Mouse (Mus musculus): ENCODE measurements around the gene Map3k10. TPM values are rescaled to one million over a fixed set of nuclear protein-coding genes. Genes with fewer than 3 reads are reported as not detected.
"Not testable (repeated sequence)": the region's sequence is repeated elsewhere in the genome, so short reads cannot be mapped to it uniquely, and the experiment has no call there.

The Map3k10 gene
- total and polyA plus RNA-seq, 3 experiments: 7.8 to 16.7 (median 8.2) TPM

- no peak overlapping the region for H3K4me2 ChIP-seq (ENCODE audit: insufficient read depth, low read depth, poor library complexity, severe bottlenecking)
- no peaks in the 10 kb centered on the region for H3K4me1 ChIP-seq (ENCODE audit: control insufficient read depth in 1 of 2, insufficient read depth in 2 of 2)
- no peak overlapping the region for H3K4me3 ChIP-seq (replicated peaks in 1 of 3; ENCODE audit: low read depth in 2 of 3, low read length in 2 of 3, poor library complexity in 1 of 3)
- no peaks in the 10 kb centered on the region for H3K27me3 ChIP-seq (replicated peaks)
- no peak overlapping the region for H3K9ac ChIP-seq (ENCODE audit: insufficient read depth, low read depth)
- no peak for TF ChIP-seq HCFC1 (IDR thresholded peaks at IDR 0.05; ENCODE audit: low read depth, low read length)
- TF ChIP-seq EP300 (IDR thresholded peaks at IDR 0.05; ENCODE audit: low read length): no peak
- no peak for TF ChIP-seq PAX5 (IDR thresholded peaks at IDR 0.05; ENCODE audit: low read length)
- no peak for TF ChIP-seq ELF1 (IDR thresholded peaks at IDR 0.05; ENCODE audit: low read depth, low read length)
- TF ChIP-seq TBP (conservative IDR thresholded peaks at IDR 0.05; ENCODE audit: low read depth, low read length): no peak
- TF ChIP-seq ZNF384 (IDR thresholded peaks at IDR 0.05; ENCODE audit: low read depth, low read length): no peak
- TF ChIP-seq UBTF (IDR thresholded peaks at IDR 0.05; ENCODE audit: low read depth, low read length): no peak
- no peak for TF ChIP-seq POLR2AphosphoS2 (IDR thresholded peaks at IDR 0.05; ENCODE audit: low read depth, low read length)
- TF ChIP-seq GABPA (IDR thresholded peaks at IDR 0.05; ENCODE audit: insufficient replicate concordance, low read depth, low read length): no peak
- H3K79me2 ChIP-seq (replicated peaks; ENCODE audit: control insufficient read depth, extremely low read depth, insufficient read depth, poor library complexity, severe bottlenecking): no peaks in the 10 kb centered on the region
- peaks cover 74 to 89% of the 10 kb centered on the region in 2 experiments for H3K36me3 ChIP-seq (replicated peaks in 1 of 2; ENCODE audit: control insufficient read depth in 1 of 2, insufficient read depth in 1 of 2, low read length in 1 of 2)
- no peak overlapping the region for H3K27ac ChIP-seq (ENCODE audit: insufficient read depth, low read depth)
- in situ Hi-C loops (cut with MboI; ENCODE audit: low pct_ligation_motif_present, low pct_unique_long_range_greater_than_20kb, low sequenced_read_pairs) (no loop called here), dilution Hi-C loops (cut with MboI; ENCODE audit: extremely low pct_ligation_motif_present, extremely low pct_unique_long_range_greater_than_20kb, low sequenced_read_pairs) (no loop called here)
- H3K9me3 ChIP-seq (replicated peaks; ENCODE audit: low read length): no peaks in the 10 kb centered on the region
- DNase-seq (ENCODE audit: extremely low read depth): no peak
Measured at GRCm38 (mm10) chr7:27631439-27631838, 43.0 kb downstream of the Map3k10 start.

- in situ Hi-C loops (cut with MboI; ENCODE audit: low pct_ligation_motif_present, low pct_unique_long_range_greater_than_20kb, low sequenced_read_pairs): not testable (repeated sequence)
Measured at GRCm38 (mm10) chr7:27628816-27629215, 45.6 kb downstream of the Map3k10 start.

DNA sequence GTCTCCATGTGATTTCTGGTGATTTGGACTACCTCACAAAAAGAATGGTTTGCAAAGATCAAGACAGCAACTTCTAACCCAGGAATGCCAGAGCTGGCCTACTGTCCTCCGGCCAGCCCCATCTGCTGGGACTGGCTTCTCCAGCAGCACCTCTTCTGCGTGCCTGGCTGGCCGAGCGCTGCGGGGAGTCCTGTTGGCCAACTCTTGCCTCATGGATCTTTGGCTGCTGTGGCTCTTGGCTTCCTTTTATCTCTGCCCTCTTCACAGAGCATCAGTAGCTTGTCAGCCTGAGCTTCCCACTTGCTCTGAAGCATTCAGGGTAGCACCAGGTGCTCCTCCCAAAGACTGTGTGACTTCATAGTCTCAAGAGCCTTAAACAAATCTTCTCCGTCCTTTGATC lies 46.2 kb downstream of the Map3k10 start:
- no peak for DNase-seq (ENCODE audit: extremely low read depth)
- dilution Hi-C loops (cut with MboI; ENCODE audit: extremely low pct_ligation_motif_present, extremely low pct_unique_long_range_greater_than_20kb, low sequenced_read_pairs) (no loop called here), in situ Hi-C loops (cut with MboI; ENCODE audit: low pct_ligation_motif_present, low pct_unique_long_range_greater_than_20kb, low sequenced_read_pairs) (no loop called here)
- Histone ChIP-seq H3K9me3 (replicated peaks; ENCODE audit: low read length) (no peaks in the 10 kb centered on the region), H3K36me3 (replicated peaks in 1 of 2; ENCODE audit: control insufficient read depth in 1 of 2, insufficient read depth in 1 of 2, low read length in 1 of 2) (peaks cover 57 to 94% of the 10 kb centered on the region in 2 experiments), H3K4me3 (replicated peaks in 1 of 3; ENCODE audit: low read depth in 2 of 3, low read length in 2 of 3, poor library complexity in 1 of 3) (no peak overlapping the region), H3K4me1 (ENCODE audit: control insufficient read depth in 1 of 2, insufficient read depth in 2 of 2) (no peaks in the 10 kb centered on the region), H3K9ac (ENCODE audit: insufficient read depth, low read depth) (no peak overlapping the region), H3K27me3 (replicated peaks) (no peaks in the 10 kb centered on the region), H3K27ac (ENCODE audit: insufficient read depth, low read depth) (no peak overlapping the region), H3K4me2 (ENCODE audit: insufficient read depth, low read depth, poor library complexity, severe bottlenecking) (no peak overlapping the region), H3K79me2 (replicated peaks; ENCODE audit: control insufficient read depth, extremely low read depth, insufficient read depth, poor library complexity, severe bottlenecking) (no peaks in the 10 kb centered on the region)
- TF ChIP-seq NELFE (IDR thresholded peaks at IDR 0.05; ENCODE audit: low read depth, low read length) (no peak), MAZ (IDR thresholded peaks at IDR 0.05; ENCODE audit: low read depth, low read length) (no peak), TBP (conservative IDR thresholded peaks at IDR 0.05; ENCODE audit: low read depth, low read length) (no peak), CTCF (conservative IDR thresholded peaks at IDR 0.05 in 1 of 2, IDR thresholded peaks at IDR 0.05 in 1 of 2; ENCODE audit: low read depth in 2 of 2, low read length in 2 of 2) (no peak), MYC (IDR thresholded peaks at IDR 0.05; ENCODE audit: low read depth, low read length) (no peak), ELF1 (IDR thresholded peaks at IDR 0.05; ENCODE audit: low read depth, low read length) (no peak)

More at GRCm38 (mm10) chr7:27628816-27629215, 45.6 kb downstream of the Map3k10 start:
- H3K9ac ChIP-seq (ENCODE audit: insufficient read depth, low read depth); H3K27ac ChIP-seq (ENCODE audit: insufficient read depth, low read depth); H3K4me3 ChIP-seq (replicated peaks in 1 of 3; ENCODE audit: low read depth in 2 of 3, low read length in 2 of 3, poor library complexity in 1 of 3); H3K4me1 ChIP-seq (ENCODE audit: control insufficient read depth in 1 of 2, insufficient read depth in 2 of 2); H3K27me3 ChIP-seq (replicated peaks); dilution Hi-C loops (cut with MboI; ENCODE audit: extremely low pct_ligation_motif_present, extremely low pct_unique_long_range_greater_than_20kb, low sequenced_read_pairs); H3K4me2 ChIP-seq (ENCODE audit: insufficient read depth, low read depth, poor library complexity, severe bottlenecking); H3K9me3 ChIP-seq (replicated peaks; ENCODE audit: low read length); H3K79me2 ChIP-seq (replicated peaks; ENCODE audit: control insufficient read depth, extremely low read depth, insufficient read depth, poor library complexity, severe bottlenecking); DNase-seq (ENCODE audit: extremely low read depth): not testable (repeated sequence)
- H3K36me3 ChIP-seq (replicated peaks in 1 of 2; ENCODE audit: control insufficient read depth in 1 of 2, insufficient read depth in 1 of 2, low read length in 1 of 2): peaks cover 61 to 92% of the 10 kb centered on the region in 2 experiments
